Mouse (Mus musculus) lung, embryonic 15.5 days (tissue): ENCODE measurements around the gene Hoxa4. TPM values are rescaled to one million over a fixed set of nuclear protein-coding genes. Genes with fewer than 3 reads are reported as not detected.

Source experiments
- ATAC-seq: fragments of 200-750 bp; cut with Nextera tagmentation; 2 replicates; pipeline ENCODE4 v1.8.0; 2017; ENCODE audit warnings: moderate number of reproducible peaks, borderline replicate concordance; ENCODE audit not compliant: low FRiP score, low TSS enrichment; ENCODE audit errors: extremely low read depth
- H3K27ac ChIP-seq: fragments of 300-500 bp; sonication (generic); 2 replicates; pipeline ENCODE4 v1.5.1; 2015; ENCODE audit warnings: moderate library complexity, mild to moderate bottlenecking, inconsistent platforms
- H3K27me3 ChIP-seq: fragments of 300-500 bp; sonication (generic); 2 replicates; pipeline ENCODE4 v1.6.1; 2015; ENCODE audit warnings: inconsistent platforms
- H3K36me3 ChIP-seq: fragments of 300-500 bp; sonication (generic); 2 replicates; pipeline ENCODE4 v1.6.1; 2015; ENCODE audit warnings: inconsistent platforms
- H3K4me1 ChIP-seq: fragments of 300-500 bp; sonication (generic); 2 replicates; pipeline ENCODE4 v1.6.1; 2015; ENCODE audit warnings: inconsistent platforms
- H3K4me2 ChIP-seq: fragments of 300-500 bp; sonication (generic); 2 replicates; pipeline ENCODE4 v1.6.1; 2015; ENCODE audit warnings: inconsistent platforms, mild to moderate bottlenecking, moderate library complexity
- H3K4me3 ChIP-seq: fragments of 300-500 bp; sonication (generic); 2 replicates; pipeline ENCODE4 v1.5.1; 2015; ENCODE audit warnings: mild to moderate bottlenecking, inconsistent platforms
- H3K9ac ChIP-seq: fragments of 300-500 bp; sonication (generic); 2 replicates; pipeline ENCODE4 v1.6.1; 2015; ENCODE audit warnings: inconsistent platforms
- H3K9me3 ChIP-seq: fragments of 300-500 bp; sonication (generic); 2 replicates; pipeline ENCODE4 v1.6.1; 2016; ENCODE audit warnings: inconsistent platforms
- WGBS: fragments of 180-500 bp; shearing (Covaris S2); methylation state at CpG from one replicate; pipeline ENCODE4 v1.1.7; 2015; 5-methylcytosine and 5-hydroxymethylcytosine counted together
- polyA plus RNA-seq: library from polyadenylated mRNA; unstranded; fragments of >200 nt; fragmentation: Nextera tagmentation; extraction: Ambion mirVana; gene quantifications from 2 replicates; pipeline ENCODE4 v1.2.1, GENCODE M21; 2015

Gene Hoxa4
- polyA plus RNA-seq, 1 experiment from 2014 or later = 4.2 TPM

DNA sequence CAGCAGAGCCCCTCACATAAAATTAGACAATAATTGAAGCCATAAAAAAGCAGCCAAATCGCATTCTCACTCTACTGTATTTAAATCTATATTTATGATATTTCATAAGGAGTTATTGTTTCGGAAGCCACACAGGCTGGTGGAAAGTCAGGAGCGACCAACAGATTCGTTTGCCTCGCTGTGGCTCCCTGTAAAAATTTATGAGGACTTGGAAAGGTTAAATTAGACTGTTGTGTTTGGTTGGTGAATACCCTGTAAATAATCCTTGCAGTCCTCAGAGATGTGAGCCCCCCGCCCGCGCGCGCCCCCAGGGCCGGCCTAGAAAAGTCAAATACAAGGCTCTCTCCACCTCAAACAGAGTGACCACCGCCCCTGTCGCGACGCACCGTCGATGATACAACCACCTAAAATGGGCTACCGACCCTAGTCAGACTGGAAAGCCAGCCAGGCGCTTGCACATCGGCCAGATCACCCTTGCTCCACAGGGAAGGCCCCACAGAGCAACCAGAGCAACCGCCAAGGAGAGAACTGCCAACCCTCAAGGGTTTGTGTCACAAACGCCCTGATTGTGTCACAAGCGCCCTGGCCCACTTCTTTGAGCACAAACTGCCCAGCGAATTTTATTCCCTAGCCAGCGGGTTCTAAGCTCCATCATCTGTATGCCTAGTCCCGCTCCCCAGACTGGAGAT, 35.2 kb upstream of the Hoxa4 start:
- Histone ChIP-seq H3K9ac (no peak overlapping the region), H3K36me3 (no peaks in the 10 kb centered on the region), H3K27me3 (peaks cover 97% of the 10 kb centered on the region), H3K4me2 (0 out of 2 replicates have a peak overlapping the region, but pooled peaks have one; percentile 41), H3K4me3 (0 out of 2 replicates have a peak overlapping the region, but pooled peaks have one; percentile 21), H3K27ac (no peak overlapping the region), H3K9me3 (no peaks in the 10 kb centered on the region), H3K4me1 (peaks cover 17% of the 10 kb centered on the region)
- ATAC-seq = no peak
- WGBS = 4% methylated on average over 26 of the region's 26 CpGs

DNA sequence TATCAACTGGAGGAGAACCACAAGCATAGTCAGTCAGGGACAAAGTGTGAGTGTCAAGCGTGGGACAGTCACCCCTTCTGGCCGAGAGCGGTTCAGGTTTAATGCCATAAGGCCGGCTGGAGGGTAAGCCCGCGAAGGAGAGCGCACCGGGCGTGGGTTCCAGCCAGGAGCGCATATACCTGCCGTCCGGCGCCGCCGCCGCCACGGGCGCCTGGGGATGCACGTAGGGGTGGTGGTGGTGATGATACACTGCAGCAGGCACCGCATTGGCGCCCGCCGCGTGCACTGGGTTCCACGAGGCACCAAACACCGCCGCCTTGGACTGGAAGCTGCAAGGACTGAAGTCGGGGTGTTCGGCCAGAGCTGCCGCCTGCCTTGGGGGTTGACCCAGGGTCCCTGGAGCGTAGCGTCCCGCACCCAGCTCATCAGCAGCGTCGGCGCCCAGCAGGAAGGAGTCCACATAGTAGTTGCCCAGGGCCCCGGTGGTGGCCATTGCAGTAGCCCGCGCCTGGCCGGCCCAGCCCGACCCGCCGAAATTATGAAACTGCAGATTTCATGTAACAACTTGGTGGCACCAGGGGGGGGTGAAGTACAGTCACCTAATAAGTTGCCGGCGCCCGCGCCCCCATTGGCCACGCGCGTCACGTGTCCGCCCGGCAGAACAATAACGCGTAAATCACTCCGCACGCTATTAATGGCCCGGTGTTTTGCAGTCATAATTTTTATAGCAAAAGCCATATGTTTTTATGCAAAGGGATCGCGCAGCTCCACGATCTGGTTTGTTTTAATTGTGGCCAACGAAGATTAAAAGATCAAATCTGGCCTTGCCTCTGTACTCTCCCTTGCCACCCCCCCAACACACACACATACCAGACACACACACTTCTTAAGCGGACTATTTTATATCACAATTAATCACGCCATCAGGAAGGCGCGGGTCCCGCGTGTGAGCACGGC, 34.3 kb upstream of the Hoxa4 start:
- no peak overlapping the region for H3K9ac ChIP-seq
- peak overlapping the region; percentile 21 for H3K4me3 ChIP-seq
- H3K27ac ChIP-seq = no peak overlapping the region
- peak overlapping the region; percentile 41 for H3K4me2 ChIP-seq
- H3K27me3 ChIP-seq = peaks cover 98% of the 10 kb centered on the region
- H3K36me3 ChIP-seq = no peaks in the 10 kb centered on the region
- H3K9me3 ChIP-seq = no peaks in the 10 kb centered on the region
- H3K4me1 ChIP-seq = peaks cover 22% of the 10 kb centered on the region
- ATAC-seq = no peak
- 1% methylated on average over 68 of the region's 69 CpGs for WGBS

DNA sequence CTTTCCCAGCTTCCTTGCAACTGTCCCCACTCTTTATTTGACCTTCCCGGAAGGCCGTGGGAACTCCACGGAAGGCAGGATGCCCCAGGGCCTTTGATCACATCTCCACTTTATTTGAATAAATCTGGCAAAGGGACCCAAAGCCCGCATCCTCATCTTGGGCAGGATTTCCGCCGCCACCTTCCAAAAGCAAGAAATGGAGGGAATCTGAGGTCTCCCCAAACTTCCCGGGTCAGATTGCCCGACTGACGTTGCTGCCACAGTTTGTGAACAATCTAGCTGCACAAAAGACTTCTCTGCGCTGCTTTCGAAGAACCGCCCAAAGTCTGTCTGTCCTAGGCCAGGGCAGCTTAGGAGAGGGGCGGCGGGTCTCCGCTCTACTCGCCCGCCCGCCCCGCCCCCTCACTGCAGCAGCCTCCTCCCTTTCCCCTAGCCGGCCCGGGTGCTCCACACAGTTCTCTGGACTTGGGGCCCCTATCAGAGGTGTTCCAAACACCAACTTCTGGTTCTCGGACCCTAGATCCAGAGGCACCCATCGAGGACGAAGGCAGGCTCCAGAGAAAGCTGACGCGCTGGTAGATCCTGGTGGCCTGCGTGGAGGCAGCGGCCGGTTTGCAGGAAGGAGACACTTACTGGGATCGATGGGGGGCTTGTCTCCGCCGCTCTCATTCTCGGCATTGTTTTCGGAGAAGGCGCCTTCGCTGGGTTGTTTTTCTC, 33.5 kb upstream of the Hoxa4 start:
- no peak for ATAC-seq
- WGBS = 2% methylated on average over 36 of the region's 36 CpGs
- Histone ChIP-seq H3K4me1 (peaks cover 19% of the 10 kb centered on the region), H3K36me3 (no peaks in the 10 kb centered on the region), H3K27ac (no peak overlapping the region), H3K9me3 (no peaks in the 10 kb centered on the region), H3K9ac (no peak overlapping the region), H3K4me2 (peak overlapping the region; percentile 41), H3K27me3 (peaks cover 98% of the 10 kb centered on the region), H3K4me3 (peak overlapping the region; percentile 21; the same call in 1 of the 2 replicates)

DNA sequence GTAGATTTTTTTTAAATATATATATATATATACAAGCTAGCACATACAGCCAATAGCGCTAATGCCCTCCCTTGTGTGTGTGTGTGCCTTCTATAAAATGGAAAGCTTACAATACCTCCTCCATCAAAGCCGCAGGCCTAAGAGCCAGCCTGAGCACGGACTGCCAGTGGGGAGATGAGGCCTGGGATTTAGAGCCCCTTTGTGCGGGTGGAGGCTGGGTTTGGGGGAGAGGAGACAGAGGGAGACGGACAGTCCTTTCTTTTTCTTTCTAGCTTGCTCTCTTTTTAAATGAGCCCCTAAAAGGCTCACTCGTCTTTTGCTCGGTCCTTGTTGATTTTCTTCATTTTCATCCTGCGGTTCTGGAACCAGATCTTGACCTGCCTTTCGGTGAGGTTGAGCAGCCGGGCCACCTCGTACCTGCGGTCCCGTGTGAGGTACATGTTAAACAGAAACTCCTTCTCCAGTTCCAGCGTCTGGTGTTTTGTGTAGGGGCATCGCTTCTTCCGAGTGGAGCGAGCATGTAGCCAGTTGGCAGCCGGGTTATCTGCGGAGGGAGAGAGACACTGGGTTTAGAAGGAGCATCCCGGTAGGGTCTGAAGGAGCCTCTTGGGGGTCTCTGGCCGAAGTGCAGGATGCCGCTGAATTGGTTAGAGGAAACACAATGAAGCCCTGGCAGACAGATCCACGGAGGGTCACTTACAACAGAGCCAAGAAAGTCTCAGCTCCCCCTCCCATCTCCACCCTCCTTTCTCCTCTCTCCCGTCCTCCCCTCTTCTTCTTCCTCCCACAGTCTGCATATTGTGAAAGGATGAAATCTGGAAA, 32.6 kb upstream of the Hoxa4 start:
- H3K4me3 ChIP-seq = no peak overlapping the region
- H3K27ac ChIP-seq = no peak overlapping the region
- H3K9ac ChIP-seq = no peak overlapping the region
- ATAC-seq = no peak
- no peaks in the 10 kb centered on the region for H3K9me3 ChIP-seq
- WGBS = 18% methylated on average over 24 of the region's 24 CpGs
- no peaks in the 10 kb centered on the region for H3K36me3 ChIP-seq
- H3K4me1 ChIP-seq = peaks cover 19% of the 10 kb centered on the region
- H3K27me3 ChIP-seq = peaks cover 98% of the 10 kb centered on the region
- H3K4me2 ChIP-seq = no peak overlapping the region

DNA sequence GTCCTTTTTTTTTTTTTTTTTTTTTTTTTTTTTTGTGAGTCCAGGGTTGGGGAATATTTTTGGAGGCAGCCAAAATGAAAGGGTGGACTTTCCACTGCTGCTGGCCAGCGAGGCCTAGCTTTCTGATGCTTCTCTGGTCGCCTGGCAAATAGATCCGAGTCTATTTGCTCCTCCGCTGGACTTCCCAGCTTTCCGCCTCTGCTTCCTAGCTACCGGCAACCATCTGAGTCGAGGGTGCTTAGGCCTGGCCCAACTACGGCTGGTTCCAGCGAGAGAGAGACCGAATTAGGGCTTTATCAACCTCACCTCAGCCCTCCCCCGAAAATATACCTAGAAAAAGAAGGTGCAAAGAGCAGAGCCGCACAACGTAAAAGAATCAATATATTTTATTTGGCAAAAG, 31.2 kb upstream of the Hoxa4 start:
- Histone ChIP-seq H3K9ac (no peak overlapping the region), H3K9me3 (no peaks in the 10 kb centered on the region), H3K4me1 (peaks cover 20% of the 10 kb centered on the region), H3K36me3 (no peaks in the 10 kb centered on the region), H3K4me3 (no peak overlapping the region), H3K4me2 (no peak overlapping the region), H3K27me3 (peaks cover 99% of the 10 kb centered on the region), H3K27ac (no peak overlapping the region)
- 47% methylated on average over 13 of the region's 13 CpGs for WGBS
- no peak for ATAC-seq

DNA sequence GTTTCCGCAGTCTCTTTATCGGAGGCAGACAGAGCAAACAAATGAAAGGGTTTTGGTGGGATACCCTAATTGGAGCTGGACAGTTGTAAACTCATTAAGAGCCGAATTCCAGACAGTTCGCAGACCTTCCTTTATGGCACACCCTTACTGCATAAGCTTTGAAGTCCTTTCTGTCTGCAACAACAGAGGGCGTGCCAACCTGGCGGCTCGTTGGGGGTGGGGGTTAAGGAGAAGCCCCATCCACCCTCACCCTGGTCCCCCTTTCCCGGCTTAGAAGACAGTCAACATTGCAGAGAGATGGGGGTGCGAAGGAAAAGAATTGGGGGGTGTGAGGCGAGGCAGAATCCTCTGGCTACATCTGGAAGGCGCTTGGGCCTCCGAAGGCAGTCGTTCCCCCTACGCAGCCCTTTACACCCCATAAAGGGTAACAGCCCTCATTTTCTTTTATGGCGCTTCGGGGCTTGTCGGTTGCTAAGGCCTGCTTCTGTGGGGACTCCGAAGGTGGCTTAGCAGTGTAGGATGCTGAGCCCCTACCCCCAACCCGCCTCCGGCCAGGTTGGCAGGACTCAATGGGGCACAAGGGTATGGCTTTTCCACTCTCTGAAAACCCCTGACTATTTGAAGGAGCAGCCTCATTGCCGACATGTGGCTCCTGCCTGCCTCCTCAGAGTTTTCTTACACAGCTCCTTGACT, 30.6 kb upstream of the Hoxa4 start:
- Histone ChIP-seq H3K9me3 (no peaks in the 10 kb centered on the region), H3K27ac (no peak overlapping the region), H3K4me1 (peaks cover 26% of the 10 kb centered on the region), H3K4me3 (peak overlapping the region; percentile 56), H3K27me3 (peaks cover 99% of the 10 kb centered on the region), H3K4me2 (peak overlapping the region; percentile 92), H3K36me3 (no peaks in the 10 kb centered on the region), H3K9ac (no peak overlapping the region)
- WGBS = 25% methylated on average over 21 of the region's 21 CpGs
- no peak for ATAC-seq

DNA sequence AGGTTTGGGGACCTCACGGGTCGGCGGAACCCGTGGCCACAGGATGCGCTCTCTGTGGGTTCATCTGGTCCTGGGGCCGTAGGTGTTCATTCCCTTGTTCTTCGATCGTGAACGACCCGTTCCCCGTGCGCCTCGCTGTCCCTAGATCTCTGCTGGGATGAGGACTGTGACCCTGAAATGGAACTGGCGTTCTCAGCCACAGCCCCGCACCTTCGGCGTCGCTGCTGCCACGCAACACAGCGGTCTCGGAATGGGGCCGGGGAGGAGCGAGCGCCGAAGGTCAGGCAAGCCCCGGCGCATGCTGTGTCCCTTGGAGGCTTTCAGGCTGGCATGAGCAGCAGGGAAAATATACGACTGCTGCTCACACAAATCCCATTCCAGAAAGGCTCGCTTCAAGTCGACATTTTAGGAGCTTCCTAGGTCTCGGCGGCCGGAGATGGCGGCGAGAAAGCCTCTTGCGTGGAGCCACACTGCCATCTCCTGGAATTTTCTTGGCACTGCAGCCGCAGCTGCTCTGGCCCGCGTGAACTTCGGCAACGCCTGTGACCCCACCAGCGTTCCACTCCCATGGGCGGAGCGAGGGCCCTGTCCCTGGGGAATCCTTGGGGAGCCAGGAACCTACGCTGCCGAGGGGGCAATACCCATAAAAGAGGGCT, 29.9 kb upstream of the Hoxa4 start, which contains the start of gene Hoxa7:
TSS of gene Hoxa7 (minus strand) at position 518 of the 656 bp plus-strand sequence.
- 3% methylated on average over 46 of the region's 46 CpGs for WGBS
- Histone ChIP-seq H3K9ac (peak within 1 kb of the TSS; percentile 60), H3K36me3 (no peaks in the 10 kb centered on the region), H3K4me2 (peak within 1 kb of the TSS; percentile 92), H3K4me1 (peaks cover 32% of the 10 kb centered on the region), H3K4me3 (peak within 1 kb of the TSS; percentile 56), H3K27ac (no peak within 1 kb of the TSS), H3K27me3 (peaks cover 99% of the 10 kb centered on the region), H3K9me3 (no peaks in the 10 kb centered on the region)
- ATAC-seq = peak; percentile 58; the same call in 1 of the 2 replicates

DNA sequence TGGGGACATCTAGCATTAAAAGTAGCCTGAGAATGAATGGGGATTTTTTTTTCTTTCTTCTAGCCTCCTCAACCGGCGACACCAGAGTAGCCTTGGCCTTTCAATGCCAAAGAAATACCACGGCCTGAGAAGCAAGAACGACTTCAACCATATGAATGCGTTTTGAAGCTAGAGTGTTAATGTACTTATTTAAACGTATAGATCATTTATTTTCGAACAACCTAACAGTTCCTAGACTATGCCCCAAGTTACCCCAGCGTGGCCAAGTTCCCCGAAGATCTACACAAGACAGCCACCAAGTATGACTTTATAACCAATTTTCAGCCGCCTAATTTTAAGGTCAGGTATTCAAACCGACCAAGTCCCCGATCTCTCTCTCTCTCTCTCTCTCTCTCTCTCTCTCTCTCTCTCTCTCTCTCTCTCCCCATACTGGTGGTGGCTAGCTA, 29.3 kb upstream of the Hoxa4 start:
- Histone ChIP-seq H3K27me3 (peaks cover 99% of the 10 kb centered on the region), H3K27ac (no peak overlapping the region), H3K4me2 (peak overlapping the region; percentile 92), H3K9me3 (no peaks in the 10 kb centered on the region), H3K36me3 (no peaks in the 10 kb centered on the region), H3K4me3 (peak overlapping the region; percentile 56), H3K4me1 (peaks cover 31% of the 10 kb centered on the region), H3K9ac (no peak overlapping the region)
- WGBS = 23% methylated on average over 12 of the region's 12 CpGs
- ATAC-seq = no peak

DNA sequence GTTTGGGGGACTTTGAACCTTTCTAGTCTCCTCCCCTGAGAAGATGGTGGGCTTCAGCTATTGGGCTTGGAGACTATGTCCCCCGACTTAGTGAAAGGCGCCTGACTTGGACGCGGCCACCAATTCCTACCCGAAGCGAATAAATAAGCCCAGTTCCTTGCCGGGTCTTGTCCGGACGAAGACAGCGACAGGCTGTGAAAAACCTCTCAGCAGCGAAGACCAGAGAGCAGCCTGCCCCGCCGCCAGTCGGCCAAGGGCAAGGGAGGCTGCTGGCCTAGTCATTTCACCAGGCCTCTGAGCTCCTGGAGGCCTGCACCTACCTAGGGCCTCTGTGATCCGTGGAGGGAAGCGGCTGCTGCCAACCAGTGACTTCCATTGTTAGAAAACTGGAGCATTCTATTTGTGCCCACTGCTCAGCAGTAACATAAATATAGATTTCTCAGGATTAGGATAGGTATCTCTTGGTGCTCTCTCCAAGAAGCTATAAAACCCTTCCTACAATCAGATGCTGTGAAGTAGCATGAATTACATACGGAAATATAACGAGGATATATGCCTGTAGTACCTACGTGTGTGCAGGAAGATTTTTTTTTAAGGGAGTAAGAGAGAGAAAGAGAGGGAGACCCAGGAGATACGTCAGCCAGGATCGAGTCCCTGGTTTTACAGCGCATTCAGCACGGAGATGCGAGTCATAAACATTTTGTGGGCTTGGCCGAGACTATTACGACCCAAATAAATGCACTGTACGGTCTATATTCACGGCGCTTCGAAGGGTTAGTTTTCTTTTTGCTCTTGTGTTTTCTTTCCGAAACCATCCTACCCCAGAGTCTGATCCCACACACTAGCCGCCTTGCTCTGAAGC, 28.7 kb upstream of the Hoxa4 start:
- no peak overlapping the region for H3K27ac ChIP-seq
- no peak overlapping the region for H3K4me3 ChIP-seq
- no peaks in the 10 kb centered on the region for H3K9me3 ChIP-seq
- WGBS = 57% methylated on average over 32 of the region's 32 CpGs
- H3K4me1 ChIP-seq = peaks cover 31% of the 10 kb centered on the region
- ATAC-seq = no peak
- no peak overlapping the region for H3K9ac ChIP-seq
- H3K4me2 ChIP-seq = no peak overlapping the region
- peaks cover 99% of the 10 kb centered on the region for H3K27me3 ChIP-seq
- H3K36me3 ChIP-seq = no peaks in the 10 kb centered on the region
